Mouse (Mus musculus): ENCODE data around the gene Ano2.

DNA sequence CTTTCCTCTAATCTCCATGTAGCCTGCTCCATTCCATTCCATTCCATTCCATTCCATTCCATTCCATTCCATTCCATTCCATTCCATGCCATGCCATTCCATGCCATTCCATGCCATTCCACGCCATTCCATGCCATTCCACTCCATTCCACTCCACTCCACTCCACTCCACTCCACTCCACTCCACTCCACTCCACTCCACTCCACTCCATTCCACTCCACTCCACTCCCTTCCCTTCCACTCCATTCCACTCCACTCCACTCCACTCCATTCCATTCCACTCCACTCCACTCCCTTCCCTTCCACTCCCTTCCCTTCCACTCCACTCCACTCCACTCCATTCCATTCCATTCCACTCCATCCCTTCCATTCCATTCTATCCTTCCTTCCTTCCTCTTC lies 186.7 kb downstream of the Ano2 start:
- TF ChIP-seq CTCF (conservative IDR thresholded peaks at IDR 0.05; ENCODE audit: low read length) (no peak), NANOG (IDR thresholded peaks at IDR 0.05; ENCODE audit: borderline replicate concordance, low read length) (no peak), POU5F1 (IDR thresholded peaks at IDR 0.05; ENCODE audit: borderline replicate concordance, low read length) (no peak)
